Mouse (Mus musculus) left cerebral cortex, adult 2 months (tissue): ENCODE measurements around the gene Olfr1347. TPM values are rescaled to one million over a fixed set of nuclear protein-coding genes. Genes with fewer than 3 reads are reported as not detected.

ENCODE experiments used
- DNase-seq, 2 experiments: peaks; one replicate each; pipeline ENCODE4 v3.0.0; 2021 to 2022; ENCODE audit warnings: low spot score in 2 of 2, mixed read lengths in 1 of 2; ENCODE audit errors: extremely low spot score in 1 of 2
- H3K27ac ChIP-seq: fragments of 200-600 bp; 2 replicates; pipeline ENCODE4 v1.8.1; 2022
- H3K4me3 ChIP-seq: fragments of 200-600 bp; 2 replicates; pipeline ENCODE4 v1.8.1; 2022
- CTCF ChIP-seq: fragments of 200-600 bp; IDR thresholded peaks from 2 replicates; pipeline ENCODE4 v1.8.1; 2022; ENCODE audit warnings: antibody characterized with exemption, mild to moderate bottlenecking, moderate library complexity
- intact Hi-C: fragments of 180-260 bp; cut with DNase I; formaldehyde crosslinking; loops from one replicate; pipeline ENCODE4 v1.15.1; 2025
- total RNA-seq, 2 experiments: library from RNA; stranded (reverse); gene quantifications; 2 replicates each; pipeline ENCODE4 v1.2.3; 2021

Gene Olfr1347
- total RNA-seq, 2 experiments from 2014 or later = not detected

GRCm38 (mm10) chr7:6438388-6438787, 61.2 kb downstream of the Olfr1347 start, which contains the start of gene Olfr1344:
TSS of gene Olfr1344 (plus strand) at chr7:6438688.
- intact Hi-C loops = no loop called here
- Histone ChIP-seq H3K27ac (no peak within 1 kb of the TSS), H3K4me3 (no peak within 1 kb of the TSS)
- DNase-seq = no peak
- no peak for TF ChIP-seq CTCF

Other genes starting within 250 kb of the Olfr1347 start
- gene Epp13, start 247.0 kb downstream of the Olfr1347 start, total RNA-seq = not detected
- gene Zfp667, start 213.2 kb downstream of the Olfr1347 start, total RNA-seq = 10 to 100 TPM; 12.8 to 14.1 TPM
- gene Zfp583, start 168.5 kb downstream of the Olfr1347 start, total RNA-seq = 10 to 100 TPM; 11.6 to 13.8 TPM
- gene Gm3854, start 156.0 kb downstream of the Olfr1347 start, total RNA-seq = 1 to 10 TPM; 6.0 to 6.8 TPM
- gene Zfp78, start 136.5 kb downstream of the Olfr1347 start, total RNA-seq = 1 to 10 TPM; 4.5 to 4.7 TPM
- gene Zfp28, start 116.5 kb downstream of the Olfr1347 start, total RNA-seq = 1 to 10 TPM; 5.2 to 7.4 TPM
- 10 to 100 TPM; 15.4 to 17.0 TPM for gene Smim17, start 101.0 kb downstream of the Olfr1347 start, total RNA-seq
- gene Gm20715, start 89.5 kb downstream of the Olfr1347 start, total RNA-seq = under 1 TPM; 0.18 to 0.19 TPM
- 1 to 10 TPM in 1 of 2 experiments, under 1 TPM in 1; 0.82 to 1.5 TPM for gene Olfr1344, start 61.1 kb downstream of the Olfr1347 start, total RNA-seq
- under 1 TPM in 1 of 2 experiments, not detected in 1; 0.07 TPM for gene Olfr1336, start 43.6 kb downstream of the Olfr1347 start, total RNA-seq
- gene Olfr1346, start 32.7 kb downstream of the Olfr1347 start, total RNA-seq = not detected
- gene Olfr5, start 12.8 kb downstream of the Olfr1347 start, total RNA-seq = not detected
- gene Olfr1348, start 9.0 kb upstream of the Olfr1347 start, total RNA-seq = not detected
- gene Olfr1349, start 23.2 kb upstream of the Olfr1347 start, total RNA-seq = not detected
- not detected for gene Olfr1350, start 65.1 kb upstream of the Olfr1347 start, total RNA-seq
- gene Zim1, start 196.7 kb upstream of the Olfr1347 start, total RNA-seq = 1 to 10 TPM; 4.5 to 7.8 TPM
- gene Peg3, start 230.7 kb upstream of the Olfr1347 start, total RNA-seq = 100 to 1,000 TPM; 217 to 241 TPM
- gene Usp29, start 230.8 kb upstream of the Olfr1347 start, total RNA-seq = 10 to 100 TPM; 38.7 to 47.2 TPM